ENCODE assay signal across 12 mouse cellular contexts in the genomic region with DNA sequence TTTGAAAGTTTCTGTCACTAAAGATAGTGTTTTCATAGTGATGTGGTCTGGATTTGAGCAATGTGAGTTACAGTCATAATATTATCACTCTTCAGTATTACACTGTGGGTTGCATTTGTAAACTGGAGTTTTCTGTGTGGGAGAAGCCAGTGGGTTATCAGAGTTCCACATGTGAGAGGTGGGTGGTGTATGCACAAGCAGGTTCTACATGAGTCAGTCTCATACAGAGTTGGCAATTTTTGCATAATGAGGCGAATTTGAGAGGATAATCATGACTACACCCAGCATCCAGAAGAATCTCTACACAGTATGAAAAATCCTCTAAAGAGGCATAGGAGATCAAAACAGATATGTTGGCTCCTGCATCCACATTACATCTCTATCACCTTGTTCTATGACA.
"Had no signal": no experiment of that assay in that cellular context is flagged by ENCODE, and none has a peak within 500 bp of the region (broad histone marks: within the 10 kb centered on the region; RNA-seq: fewer than 3 reads in every experiment).

No protein-coding gene starts in this region.

- DNase-seq: kidney, adult 11 months; kidney, adult 8-10 months; kidney, postnatal 10 days; kidney, postnatal 36 days; liver; lung, adult 18-20 months; lung, postnatal 10 days; lung, postnatal 4 days; right cerebral cortex, postnatal 25 days; thymus, adult 2 months; thymus, postnatal 14 days; thymus, postnatal 4 days had no signal
